Mouse (Mus musculus): ENCODE data around the gene Arhgap10. TPM values are rescaled to one million over a fixed set of nuclear protein-coding genes. Genes with fewer than 3 reads are reported as not detected.

The Arhgap10 gene
- polyA plus RNA-seq, 1 experiment from 2014 or later = 7.0 TPM

GRCm38 (mm10) chr8:77484266-77484665, 33.5 kb downstream of the Arhgap10 start:
- 59% methylated on average over 7 of the region's 7 CpGs for WGBS (ENCODE audit: insufficient replicate concordance)
- ATAC-seq (ENCODE audit: low read depth) = no peak
- Histone ChIP-seq H3K4me1 (ENCODE audit: control insufficient read depth, low read depth, low read length) (peaks cover 29% of the 10 kb centered on the region), H3K27me3 (ENCODE audit: control insufficient read depth, insufficient read depth, low read depth, low read length) (no peaks in the 10 kb centered on the region), H3K27ac (ENCODE audit: low read length) (no peak overlapping the region), H3K4me2 (ENCODE audit: low read depth, low read length) (no peak overlapping the region), H3K9ac (ENCODE audit: low read depth, low read length) (no peak overlapping the region), H3K9me3 (replicated peaks; ENCODE audit: control insufficient read depth, low read length) (no peaks in the 10 kb centered on the region), H3K36me3 (ENCODE audit: control insufficient read depth, insufficient read depth) (no peaks in the 10 kb centered on the region), H3K4me3 (ENCODE audit: low read depth, low read length) (no peak overlapping the region)

DNA sequence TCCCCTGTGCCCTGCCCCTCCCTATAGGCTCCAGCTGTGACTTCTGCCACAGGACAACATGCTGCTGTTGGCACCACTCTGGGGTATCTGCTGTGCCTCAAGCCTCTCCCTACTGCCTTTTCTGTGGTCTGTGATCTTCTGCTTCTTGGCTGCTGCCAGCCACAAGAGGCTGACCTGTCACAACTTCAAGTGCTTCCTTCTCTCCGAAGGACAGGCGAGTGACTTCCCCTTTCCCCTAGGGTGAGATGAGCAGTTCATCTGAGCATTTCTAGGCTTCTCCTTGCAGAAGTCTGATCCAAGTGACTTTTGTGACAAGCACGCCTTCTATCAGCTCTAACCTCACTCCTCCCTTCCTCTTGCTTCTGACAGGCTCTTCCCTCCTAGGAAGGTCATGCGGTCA, 34.1 kb downstream of the Arhgap10 start:
- no peak overlapping the region for H3K4me2 ChIP-seq (ENCODE audit: low read depth, low read length)

GRCm38 (mm10) chr8:77481791-77482190, 36.0 kb downstream of the Arhgap10 start:
- WGBS (ENCODE audit: insufficient replicate concordance) = 72% methylated on average over 6 of the region's 6 CpGs
- no peak overlapping the region for H3K9ac ChIP-seq (ENCODE audit: low read depth, low read length)
- no peaks in the 10 kb centered on the region for H3K9me3 ChIP-seq (replicated peaks; ENCODE audit: control insufficient read depth, low read length)
- peaks cover 41% of the 10 kb centered on the region for H3K4me1 ChIP-seq (ENCODE audit: control insufficient read depth, low read depth, low read length)
- no peaks in the 10 kb centered on the region for H3K27me3 ChIP-seq (ENCODE audit: control insufficient read depth, insufficient read depth, low read depth, low read length)
- no peak overlapping the region for H3K27ac ChIP-seq (ENCODE audit: low read length)
- H3K4me2 ChIP-seq (ENCODE audit: low read depth, low read length) = no peak overlapping the region
- H3K36me3 ChIP-seq (ENCODE audit: control insufficient read depth, insufficient read depth) = no peaks in the 10 kb centered on the region
- H3K4me3 ChIP-seq (ENCODE audit: low read depth, low read length) = no peak overlapping the region
- ATAC-seq (ENCODE audit: low read depth) = no peak

More for the DNA sequence above, 34.1 kb downstream of the Arhgap10 start:
- no peak overlapping the region for H3K4me3 ChIP-seq (ENCODE audit: low read depth, low read length)
- H3K9ac ChIP-seq (ENCODE audit: low read depth, low read length) = no peak overlapping the region
- H3K36me3 ChIP-seq (ENCODE audit: control insufficient read depth, insufficient read depth) = no peaks in the 10 kb centered on the region
- H3K9me3 ChIP-seq (replicated peaks; ENCODE audit: control insufficient read depth, low read length) = no peaks in the 10 kb centered on the region
- peak overlapping the region; percentile 73 for H3K27ac ChIP-seq (ENCODE audit: low read length)
- H3K4me1 ChIP-seq (ENCODE audit: control insufficient read depth, low read depth, low read length) = peaks cover 33% of the 10 kb centered on the region
- 0 out of 2 replicates have a peak, but pooled peaks have one; percentile 7 for ATAC-seq (ENCODE audit: low read depth)
- WGBS (ENCODE audit: insufficient replicate concordance) = 17% methylated on average over 4 of the region's 4 CpGs
- H3K27me3 ChIP-seq (ENCODE audit: control insufficient read depth, insufficient read depth, low read depth, low read length) = no peaks in the 10 kb centered on the region

GRCm38 (mm10) chr8:77479995-77480394, 37.8 kb downstream of the Arhgap10 start:
- Histone ChIP-seq H3K4me1 (ENCODE audit: control insufficient read depth, low read depth, low read length) (peaks cover 35% of the 10 kb centered on the region), H3K36me3 (ENCODE audit: control insufficient read depth, insufficient read depth) (no peaks in the 10 kb centered on the region), H3K4me2 (ENCODE audit: low read depth, low read length) (no peak overlapping the region), H3K9ac (ENCODE audit: low read depth, low read length) (no peak overlapping the region), H3K27me3 (ENCODE audit: control insufficient read depth, insufficient read depth, low read depth, low read length) (no peaks in the 10 kb centered on the region), H3K4me3 (ENCODE audit: low read depth, low read length) (no peak overlapping the region), H3K27ac (ENCODE audit: low read length) (no peak overlapping the region), H3K9me3 (replicated peaks; ENCODE audit: control insufficient read depth, low read length) (no peaks in the 10 kb centered on the region)
- 65% methylated on average over 9 of the region's 9 CpGs for WGBS (ENCODE audit: insufficient replicate concordance)
- no peak for ATAC-seq (ENCODE audit: low read depth)

DNA sequence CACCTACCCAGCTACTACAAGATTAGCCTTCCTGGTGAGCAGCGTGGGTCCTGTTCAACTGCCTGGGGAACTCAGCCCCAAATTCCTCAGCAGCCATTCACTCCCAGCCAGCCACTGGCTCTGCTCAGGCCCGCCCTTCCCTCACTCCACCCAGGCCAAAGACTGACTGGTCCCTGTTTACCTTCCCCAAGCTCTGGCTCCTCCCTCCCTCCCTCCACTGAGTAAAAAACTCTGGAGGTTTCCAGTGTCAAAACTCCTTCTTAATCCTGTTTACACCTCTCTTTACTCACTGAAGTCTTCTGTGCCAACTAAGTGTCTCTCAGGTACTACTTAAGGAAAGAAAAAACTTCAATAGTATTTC, 38.9 kb downstream of the Arhgap10 start:
- H3K9me3 ChIP-seq (replicated peaks; ENCODE audit: control insufficient read depth, low read length) = no peaks in the 10 kb centered on the region
- H3K36me3 ChIP-seq (ENCODE audit: control insufficient read depth, insufficient read depth) = no peaks in the 10 kb centered on the region
- peak; percentile 88 for ATAC-seq (ENCODE audit: low read depth)
- H3K27me3 ChIP-seq (ENCODE audit: control insufficient read depth, insufficient read depth, low read depth, low read length) = no peaks in the 10 kb centered on the region
- no peak overlapping the region for H3K9ac ChIP-seq (ENCODE audit: low read depth, low read length)
- no peak overlapping the region for H3K27ac ChIP-seq (ENCODE audit: low read length)
- H3K4me2 ChIP-seq (ENCODE audit: low read depth, low read length) = no peak overlapping the region
- peaks cover 26% of the 10 kb centered on the region for H3K4me1 ChIP-seq (ENCODE audit: control insufficient read depth, low read depth, low read length)
- 9% methylated on average over 2 of the region's 2 CpGs for WGBS (ENCODE audit: insufficient replicate concordance)
- no peak overlapping the region for H3K4me3 ChIP-seq (ENCODE audit: low read depth, low read length)

- H3K27ac ChIP-seq (ENCODE audit: low read length) = peak overlapping the region; percentile 19; the same call in 1 of the 2 replicates
- H3K36me3 ChIP-seq (ENCODE audit: control insufficient read depth, insufficient read depth) = no peaks in the 10 kb centered on the region
- H3K9ac ChIP-seq (ENCODE audit: low read depth, low read length) = no peak overlapping the region
- 28% methylated on average over 12 of the region's 12 CpGs for WGBS (ENCODE audit: insufficient replicate concordance)
- no peak overlapping the region for H3K4me3 ChIP-seq (ENCODE audit: low read depth, low read length)
- H3K4me2 ChIP-seq (ENCODE audit: low read depth, low read length) = no peak overlapping the region
- peak; percentile 46 for ATAC-seq (ENCODE audit: low read depth)
- H3K4me1 ChIP-seq (ENCODE audit: control insufficient read depth, low read depth, low read length) = peaks cover 24% of the 10 kb centered on the region
- H3K9me3 ChIP-seq (replicated peaks; ENCODE audit: control insufficient read depth, low read length) = no peaks in the 10 kb centered on the region
- H3K27me3 ChIP-seq (ENCODE audit: control insufficient read depth, insufficient read depth, low read depth, low read length) = no peaks in the 10 kb centered on the region
Measured at GRCm38 (mm10) chr8:77478155-77478912, 39.4 kb downstream of the Arhgap10 start.

DNA sequence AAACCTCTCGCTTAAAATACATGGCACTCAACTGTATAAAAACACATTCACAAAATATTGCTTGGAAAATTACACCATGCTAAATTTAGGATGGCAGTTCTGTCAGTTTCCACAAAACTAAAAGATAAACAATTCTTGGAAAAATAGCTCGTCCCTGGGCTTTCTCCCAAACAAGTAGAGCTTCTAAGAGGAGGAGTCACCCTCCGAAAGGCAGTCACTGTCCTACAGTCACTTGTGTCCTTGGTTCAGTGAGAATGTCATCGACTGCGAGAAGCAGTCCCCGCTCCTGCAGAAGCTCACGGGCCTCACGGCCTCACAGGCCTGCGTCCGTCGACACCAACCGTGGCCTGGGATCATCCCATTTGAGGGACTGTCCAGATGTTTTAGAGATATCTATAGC, 40.1 kb downstream of the Arhgap10 start:
- H3K4me3 ChIP-seq (ENCODE audit: low read depth, low read length) = no peak overlapping the region
- no peak overlapping the region for H3K27ac ChIP-seq (ENCODE audit: low read length)
- no peaks in the 10 kb centered on the region for H3K9me3 ChIP-seq (replicated peaks; ENCODE audit: control insufficient read depth, low read length)
- H3K4me2 ChIP-seq (ENCODE audit: low read depth, low read length) = no peak overlapping the region
- no peaks in the 10 kb centered on the region for H3K36me3 ChIP-seq (ENCODE audit: control insufficient read depth, insufficient read depth)
- no peaks in the 10 kb centered on the region for H3K27me3 ChIP-seq (ENCODE audit: control insufficient read depth, insufficient read depth, low read depth, low read length)
- H3K9ac ChIP-seq (ENCODE audit: low read depth, low read length) = no peak overlapping the region
- WGBS (ENCODE audit: insufficient replicate concordance) = 59% methylated on average over 12 of the region's 12 CpGs
- H3K4me1 ChIP-seq (ENCODE audit: control insufficient read depth, low read depth, low read length) = peaks cover 20% of the 10 kb centered on the region
- no peak for ATAC-seq (ENCODE audit: low read depth)

DNA sequence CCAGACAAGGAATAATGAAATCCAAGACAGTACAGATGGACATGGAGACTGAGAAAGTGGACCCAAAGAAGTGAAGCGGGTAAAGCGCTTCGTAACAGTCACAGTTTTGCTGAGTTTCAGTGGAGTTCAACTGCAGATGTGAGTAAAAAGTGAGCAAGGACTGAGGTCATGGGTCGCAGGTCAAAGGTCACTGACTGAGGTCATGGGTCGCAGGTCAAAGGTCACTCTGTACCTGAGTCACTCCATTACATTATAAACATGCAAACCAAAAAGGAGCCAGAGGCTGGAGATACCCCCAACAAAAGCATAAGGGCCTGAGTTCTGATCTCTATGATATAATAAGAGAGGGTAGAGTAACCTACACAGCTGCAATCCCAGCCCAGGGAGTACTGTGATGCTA, 43.1 kb downstream of the Arhgap10 start:
- Histone ChIP-seq H3K4me2 (ENCODE audit: low read depth, low read length) (no peak overlapping the region), H3K9me3 (replicated peaks; ENCODE audit: control insufficient read depth, low read length) (no peaks in the 10 kb centered on the region), H3K36me3 (ENCODE audit: control insufficient read depth, insufficient read depth) (no peaks in the 10 kb centered on the region), H3K27me3 (ENCODE audit: control insufficient read depth, insufficient read depth, low read depth, low read length) (no peaks in the 10 kb centered on the region), H3K9ac (ENCODE audit: low read depth, low read length) (no peak overlapping the region), H3K27ac (ENCODE audit: low read length) (no peak overlapping the region), H3K4me1 (ENCODE audit: control insufficient read depth, low read depth, low read length) (peaks cover 20% of the 10 kb centered on the region), H3K4me3 (ENCODE audit: low read depth, low read length) (no peak overlapping the region)
- ATAC-seq (ENCODE audit: low read depth) = no peak
- 76% methylated on average over 5 of the region's 5 CpGs for WGBS (ENCODE audit: insufficient replicate concordance)

DNA sequence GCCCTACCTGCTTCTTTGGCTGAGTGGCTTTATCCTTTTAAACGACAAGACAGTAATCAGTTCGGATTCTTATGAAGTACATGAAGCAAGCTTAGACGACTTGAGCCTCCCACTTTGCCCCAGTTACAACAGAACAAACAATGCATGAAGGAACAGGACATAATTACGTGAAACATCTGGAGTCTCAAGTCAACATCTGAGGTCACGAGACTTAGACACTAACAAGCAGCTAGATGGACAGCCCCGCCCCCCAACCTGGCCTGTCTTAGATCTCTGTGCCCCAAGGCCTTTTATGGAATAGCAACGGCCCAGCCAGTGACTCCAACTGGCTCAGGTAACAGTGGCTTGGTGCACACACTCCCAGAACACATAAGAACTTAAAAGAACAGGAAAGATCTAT, 44.0 kb downstream of the Arhgap10 start:
- no peak overlapping the region for H3K4me3 ChIP-seq (ENCODE audit: low read depth, low read length)
- no peak overlapping the region for H3K27ac ChIP-seq (ENCODE audit: low read length)
- no peak for ATAC-seq (ENCODE audit: low read depth)
- no peaks in the 10 kb centered on the region for H3K36me3 ChIP-seq (ENCODE audit: control insufficient read depth, insufficient read depth)
- H3K4me1 ChIP-seq (ENCODE audit: control insufficient read depth, low read depth, low read length) = peaks cover 14% of the 10 kb centered on the region
- H3K9me3 ChIP-seq (replicated peaks; ENCODE audit: control insufficient read depth, low read length) = no peaks in the 10 kb centered on the region
- WGBS (ENCODE audit: insufficient replicate concordance) = 55% methylated on average over 7 of the region's 7 CpGs
- H3K4me2 ChIP-seq (ENCODE audit: low read depth, low read length) = no peak overlapping the region
- H3K27me3 ChIP-seq (ENCODE audit: control insufficient read depth, insufficient read depth, low read depth, low read length) = no peaks in the 10 kb centered on the region
- no peak overlapping the region for H3K9ac ChIP-seq (ENCODE audit: low read depth, low read length)

All from liver, embryonic 16.5 days (tissue).